Mouse (Mus musculus) adrenal gland, postnatal 36 days (tissue): Measurements from ENCODE around the gene Klrb1. TPM values are rescaled to one million over a fixed set of nuclear protein-coding genes. Genes with fewer than 3 reads are reported as not detected.

Source experiments
- DNase-seq, 2 experiments: peaks; one replicate each; pipeline ENCODE4 v3.0.0; 2021; ENCODE audit warnings: mixed read lengths in 1 of 2
- total RNA-seq, 2 experiments: library from RNA; stranded (reverse); gene quantifications; 2 replicates each; pipeline ENCODE4 v1.2.3; 2021

Klrb1 gene
- total RNA-seq, 2 experiments from 2014 or later, result not detected

GRCm38 (mm10) chr6:128734896-128735295 is 12.0 kb upstream of the Klrb1 start:
- DNase-seq, result no peak

DNA sequence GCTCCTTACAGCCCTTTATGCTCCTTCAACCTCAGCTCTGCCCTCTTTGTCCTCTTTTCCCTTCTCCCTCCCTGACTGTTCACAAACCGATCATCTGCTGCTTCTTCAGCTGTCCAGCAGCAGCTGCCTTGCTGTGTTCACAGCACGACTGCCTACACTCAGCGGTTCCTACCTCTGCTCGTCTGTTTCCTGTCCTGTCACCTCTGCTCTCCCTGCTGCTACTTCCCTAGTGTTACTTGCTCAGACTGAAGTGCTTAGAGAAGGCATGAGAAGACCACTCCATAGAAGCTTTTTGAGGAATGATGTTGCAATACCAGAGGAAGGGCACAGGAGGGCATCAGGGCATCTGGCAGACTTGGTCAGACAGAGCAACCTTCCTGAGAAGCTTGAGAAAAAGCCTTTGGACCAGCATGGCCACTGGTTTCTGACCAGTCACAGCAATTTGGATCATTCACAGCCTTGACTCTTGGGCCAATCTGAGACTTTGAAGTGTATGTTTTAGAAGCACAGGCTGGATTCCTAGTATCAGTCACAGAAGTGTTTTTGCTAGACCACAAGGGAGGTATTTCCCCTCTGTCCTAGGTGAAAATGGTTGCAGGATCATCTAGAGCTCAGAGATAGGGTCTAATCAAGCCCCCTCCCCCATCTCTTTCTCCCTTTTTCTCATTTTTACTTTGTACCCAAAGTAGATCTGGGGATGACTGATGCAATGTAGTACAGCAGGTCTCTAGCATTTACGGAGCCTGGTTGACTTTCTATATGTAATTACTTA is 11.2 kb upstream of the Klrb1 start:
- DNase-seq, result no peak

DNA sequence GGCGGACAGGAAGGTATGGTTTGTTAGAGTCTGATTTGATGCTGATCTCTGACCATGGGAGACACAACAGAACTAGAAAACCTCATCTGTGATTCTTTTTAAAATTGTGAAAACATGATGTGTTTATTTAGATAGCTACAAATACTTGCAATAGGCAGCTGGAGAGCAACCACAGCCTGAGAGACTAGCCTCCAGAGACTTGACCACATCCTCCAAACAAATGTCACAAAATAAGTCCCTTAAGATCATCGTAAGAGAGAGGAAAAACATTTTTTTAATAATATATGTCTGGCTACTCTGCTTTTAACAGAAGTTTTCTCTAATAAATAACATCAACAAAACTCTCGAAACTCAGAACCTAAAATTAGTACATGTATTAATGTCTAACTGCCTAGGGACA is 9.2 kb upstream of the Klrb1 start:
- no peak for DNase-seq

DNA sequence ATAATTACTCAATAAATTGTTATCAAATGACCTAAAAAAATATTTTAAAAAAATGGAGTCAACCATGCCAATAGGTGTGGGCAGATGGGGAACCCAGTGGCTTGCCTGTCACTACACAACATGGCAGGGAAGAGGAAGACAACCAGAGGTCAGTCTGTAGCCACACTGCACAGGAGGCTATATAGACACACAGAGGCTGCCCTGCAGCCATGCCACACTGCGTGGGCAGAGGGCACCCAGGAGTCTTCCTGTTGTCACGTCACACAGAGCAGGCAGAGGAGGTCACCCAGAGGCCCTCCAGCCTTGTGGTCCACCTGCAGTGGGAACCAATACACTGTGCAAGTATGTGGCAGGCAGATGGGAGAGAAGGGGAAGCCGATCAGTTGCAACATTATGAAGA is 21.2 kb downstream of the Klrb1 start:
- DNase-seq, result no peak

GRCm38 (mm10) chr6:128679574-128679973 is 43.3 kb downstream of the Klrb1 start:
- DNase-seq, result no peak

- DNase-seq, result no peak
These were observed 52.9 kb downstream of the Klrb1 start for GRCm38 (mm10) chr6:128669936-128670335.

GRCm38 (mm10) chr6:128662206-128662605 is 60.7 kb downstream of the Klrb1 start, which contains the start of gene Clec2h:
Clec2h (plus strand) TSS chr6:128662385.
- peak; percentile 10 to 19 for DNase-seq

- DNase-seq, result no peak
These were observed 61.6 kb downstream of the Klrb1 start for GRCm38 (mm10) chr6:128661249-128661648.

Other genes starting within 250 kb of the Klrb1 start
- 1 to 10 TPM in 1 of 2 experiments, under 1 TPM in 1; 0.26 to 1.9 TPM for gene Pzp, start 196.3 kb downstream of the Klrb1 start, total RNA-seq
- not detected for gene A2ml1, start 141.5 kb downstream of the Klrb1 start, total RNA-seq
- not detected for gene Klrb1a, start 99.5 kb downstream of the Klrb1 start, total RNA-seq
- under 1 TPM in 1 of 2 experiments, not detected in 1; 0.56 TPM for gene Clec2h, start 60.7 kb downstream of the Klrb1 start, total RNA-seq
- under 1 TPM; 0.16 to 0.20 TPM for gene Klrb1c, start 66.2 kb upstream of the Klrb1 start, total RNA-seq
- gene Gm44511, start 103.3 kb upstream of the Klrb1 start, total RNA-seq, result not detected
- under 1 TPM in 1 of 2 experiments, not detected in 1; 0.23 TPM for gene Klrb1b, start 103.3 kb upstream of the Klrb1 start, total RNA-seq
- not detected for gene Clec2i, start 164.5 kb upstream of the Klrb1 start, total RNA-seq
- under 1 TPM in 1 of 2 experiments, not detected in 1; 0.30 TPM for gene BC035044, start 168.1 kb upstream of the Klrb1 start, total RNA-seq
- gene Clec2g, start 211.3 kb upstream of the Klrb1 start, total RNA-seq, result 1 to 10 TPM; 2.2 to 3.3 TPM